Mouse (Mus musculus) liver, postnatal 0 days (tissue): ENCODE measurements around the gene Btbd8. TPM values are rescaled to one million over a fixed set of nuclear protein-coding genes. Genes with fewer than 3 reads are reported as not detected.

Experiments used
- ATAC-seq: fragments of 200-750 bp; cut with Nextera tagmentation; 2 replicates; pipeline ENCODE4 v1.8.0; 2017; ENCODE audit warnings: mild to moderate bottlenecking, moderate library complexity
- DNase-seq: peaks from one replicate; pipeline ENCODE4 v3.0.0-alpha.2; 2016
- H3K27ac ChIP-seq: fragments of 300-500 bp; sonication (generic); 2 replicates; pipeline ENCODE4 v1.5.1; 2014; ENCODE audit warnings: antibody characterized with exemption, moderate library complexity, mild to moderate bottlenecking, low read depth
- H3K27me3 ChIP-seq: fragments of 300-500 bp; sonication (generic); 2 replicates; pipeline ENCODE4 v1.6.1; 2014; ENCODE audit warnings: low read length, control low read depth, mixed read lengths; ENCODE audit not compliant: insufficient read depth
- H3K36me3 ChIP-seq: fragments of 300-500 bp; sonication (generic); replicated peaks from 2 replicates; pipeline ENCODE4 v1.6.1; 2014; ENCODE audit warnings: mild to moderate bottlenecking, control low read depth, low read length, moderate library complexity, mixed read lengths; ENCODE audit not compliant: insufficient read depth
- H3K4me1 ChIP-seq: fragments of 300-500 bp; sonication (generic); 2 replicates; pipeline ENCODE4 v1.6.1; 2014; ENCODE audit warnings: antibody characterized with exemption, mild to moderate bottlenecking, control low read depth; ENCODE audit not compliant: insufficient read depth
- H3K4me2 ChIP-seq: fragments of 300-500 bp; sonication (generic); 2 replicates; pipeline ENCODE4 v1.6.1; 2014; ENCODE audit warnings: low read depth, mild to moderate bottlenecking, low read length, moderate library complexity, mixed read lengths
- H3K4me3 ChIP-seq: fragments of 300-500 bp; sonication (generic); 2 replicates; pipeline ENCODE4 v1.5.1; 2014; ENCODE audit warnings: low read depth, low read length
- H3K9ac ChIP-seq: fragments of 300-500 bp; sonication (generic); replicated peaks from 2 replicates; pipeline ENCODE4 v1.6.1; 2014; ENCODE audit warnings: mild to moderate bottlenecking, moderate library complexity
- H3K9me3 ChIP-seq: fragments of 300-500 bp; sonication (generic); 2 replicates; pipeline ENCODE4 v1.6.1; 2016; ENCODE audit warnings: mild to moderate bottlenecking, control low read depth, low read length, mixed read lengths
- CTCF ChIP-seq: sonication (generic); IDR thresholded peaks from 2 replicates; pipeline ENCODE4 v1.5.1; 2016; ENCODE audit warnings: antibody characterized with exemption, low read depth
- EP300 ChIP-seq: IDR thresholded peaks from 2 replicates; pipeline ENCODE4 v1.6.1; 2016; ENCODE audit warnings: antibody characterized with exemption, low read depth, mild to moderate bottlenecking
- WGBS: fragments of 180-500 bp; shearing (Covaris S2); extraction: QIAGEN DNeasy Blood & Tissue Kit; methylation state at CpG from one replicate; pipeline ENCODE4 v1.1.7; 2014; ENCODE audit not compliant: insufficient replicate concordance; 5-methylcytosine and 5-hydroxymethylcytosine counted together
- polyA plus RNA-seq: library from polyadenylated mRNA; unstranded; fragments of >200 nt; fragmentation: Nextera tagmentation; extraction: Ambion mirVana; gene quantifications from 2 replicates; pipeline ENCODE4 v1.2.1, GENCODE M21; 2015

Gene Btbd8
- polyA plus RNA-seq, 1 experiment from 2014 or later = 1.5 TPM

GRCm38 (mm10) chr5:107545927-107546326, 108.1 kb downstream of the Btbd8 start:
- Histone ChIP-seq H3K36me3 (0 out of 2 replicates have a peak, but pooled peaks cover 3% of the 10 kb centered on the region), H3K4me1 (peaks cover 4% of the 10 kb centered on the region), H3K9me3 (no peaks in the 10 kb centered on the region), H3K4me3 (no peak overlapping the region), H3K27ac (no peak overlapping the region), H3K27me3 (no peaks in the 10 kb centered on the region), H3K9ac (no peak overlapping the region), H3K4me2 (no peak overlapping the region)
- DNase-seq = no peak
- ATAC-seq = no peak
- no peak for TF ChIP-seq CTCF
- WGBS = 43% methylated on average over 4 of the region's 4 CpGs

DNA sequence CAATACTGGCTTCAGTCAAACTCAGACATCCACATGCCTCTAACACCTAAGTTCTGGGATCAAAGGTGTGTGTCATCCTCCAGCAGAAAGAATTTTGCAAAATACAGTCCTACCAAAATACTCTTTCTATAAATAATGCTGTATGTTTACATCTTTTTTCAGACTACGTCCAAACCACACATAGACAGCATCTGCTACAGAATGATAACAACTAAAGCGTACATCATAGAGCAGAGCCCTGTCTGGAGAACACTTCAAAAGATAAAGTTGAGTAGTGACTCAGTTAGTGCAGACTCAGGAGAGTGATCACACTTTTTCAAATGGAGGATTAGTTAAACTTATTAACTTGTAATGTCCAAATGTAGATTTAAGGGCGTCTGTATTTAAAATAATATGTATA, 110.2 kb downstream of the Btbd8 start:
- no peak overlapping the region for H3K9ac ChIP-seq

DNA sequence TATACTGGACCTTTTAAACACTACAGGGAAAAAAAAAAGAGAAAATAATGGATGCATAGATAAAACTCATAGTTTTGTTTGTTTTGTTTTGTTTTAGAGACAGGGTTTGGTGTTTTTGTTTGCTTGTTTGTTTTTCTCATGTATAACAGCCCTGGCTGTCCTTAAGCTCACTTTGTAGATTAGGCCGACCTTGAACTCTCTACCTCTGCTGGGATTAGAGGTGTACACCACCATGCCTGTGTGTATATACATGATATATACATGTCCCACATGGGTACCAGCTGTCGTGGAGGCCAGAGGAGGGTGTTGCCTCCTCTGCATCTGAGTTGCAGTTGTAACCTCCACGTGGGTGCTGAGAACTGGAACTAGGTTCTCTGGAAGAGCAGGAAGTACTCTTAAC, 110.6 kb downstream of the Btbd8 start:
- H3K27ac ChIP-seq = peak overlapping the region; percentile 57; the same call in 1 of the 2 replicates
- no peak overlapping the region for H3K9ac ChIP-seq

More for the DNA sequence above, 110.2 kb downstream of the Btbd8 start:
- no peak for DNase-seq
- 57% methylated on average over 3 of the region's 3 CpGs for WGBS
- no peak overlapping the region for H3K4me3 ChIP-seq
- H3K4me2 ChIP-seq = no peak overlapping the region
- H3K4me1 ChIP-seq = peaks cover 4% of the 10 kb centered on the region
- H3K27ac ChIP-seq = peak overlapping the region; percentile 60; the same call in 1 of the 2 replicates
- no peaks in the 10 kb centered on the region for H3K9me3 ChIP-seq
- TF ChIP-seq EP300 (peak; percentile 98), CTCF (no peak)
- H3K36me3 ChIP-seq = peaks cover 5% of the 10 kb centered on the region; the same call in 1 of the 2 replicates
- no peaks in the 10 kb centered on the region for H3K27me3 ChIP-seq
- peak; percentile 100 for ATAC-seq

GRCm38 (mm10) chr5:107554336-107554735, 116.5 kb downstream of the Btbd8 start:
- no peak for DNase-seq
- TF ChIP-seq CTCF (no peak), EP300 (no peak)
- 67% methylated on average over 5 of the region's 5 CpGs for WGBS

More for the DNA sequence above, 110.6 kb downstream of the Btbd8 start:
- DNase-seq (no peak), ATAC-seq (peak; percentile 48; the same call in 1 of the 2 replicates)
- H3K4me1 ChIP-seq = peaks cover 4% of the 10 kb centered on the region
- H3K36me3 ChIP-seq = peaks cover 6% of the 10 kb centered on the region; the same call in 1 of the 2 replicates
- 73% methylated on average over 3 of the region's 3 CpGs for WGBS
- H3K4me3 ChIP-seq = no peak overlapping the region
- TF ChIP-seq CTCF (no peak), EP300 (no peak)
- no peaks in the 10 kb centered on the region for H3K9me3 ChIP-seq
- H3K4me2 ChIP-seq = no peak overlapping the region
- H3K27me3 ChIP-seq = no peaks in the 10 kb centered on the region

DNA sequence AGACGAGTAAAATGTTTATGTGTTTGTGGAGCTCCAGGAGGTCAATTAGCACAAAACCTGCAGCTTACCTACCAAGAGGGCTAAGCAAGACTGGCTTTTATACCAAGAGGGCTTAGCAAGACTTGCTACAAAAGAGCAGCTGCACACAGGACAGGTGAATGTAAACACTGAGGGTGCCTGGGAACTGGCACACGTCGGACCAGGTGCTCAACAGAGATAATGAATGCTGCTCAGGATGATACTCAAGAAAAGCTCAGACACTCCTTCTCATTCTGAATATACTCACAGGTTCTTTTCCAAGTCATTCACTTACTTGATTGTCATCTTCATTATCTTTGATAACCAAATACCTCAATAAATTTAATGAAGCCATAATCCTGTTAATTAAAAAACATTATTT, 119.2 kb downstream of the Btbd8 start:
- Histone ChIP-seq H3K27me3 (no peaks in the 10 kb centered on the region), H3K36me3 (peaks cover 9% of the 10 kb centered on the region), H3K9me3 (no peaks in the 10 kb centered on the region), H3K9ac (no peak overlapping the region), H3K27ac (no peak overlapping the region), H3K4me2 (no peak overlapping the region), H3K4me3 (no peak overlapping the region), H3K4me1 (no peaks in the 10 kb centered on the region)
- ATAC-seq (peak; percentile 64), DNase-seq (no peak)
- peak; percentile 74; the same call in 1 of the 2 replicates for TF ChIP-seq EP300
- TF ChIP-seq CTCF = no peak
- WGBS = 62% methylated on average over 3 of the region's 3 CpGs

More at GRCm38 (mm10) chr5:107554336-107554735, 116.5 kb downstream of the Btbd8 start:
- peaks cover 3% of the 10 kb centered on the region for H3K36me3 ChIP-seq
- H3K4me1 ChIP-seq = no peaks in the 10 kb centered on the region
- no peak for ATAC-seq
- no peaks in the 10 kb centered on the region for H3K27me3 ChIP-seq
- no peak overlapping the region for H3K9ac ChIP-seq
- H3K27ac ChIP-seq = no peak overlapping the region
- no peaks in the 10 kb centered on the region for H3K9me3 ChIP-seq
- no peak overlapping the region for H3K4me2 ChIP-seq
- no peak overlapping the region for H3K4me3 ChIP-seq

Other genes with a start within 250 kb of the Btbd8 start
- gene Tgfbr3, start 148.4 kb upstream of the Btbd8 start, polyA plus RNA-seq = 3.8 and 4.4 TPM in 2 replicates
- gene Brdt, start 106.8 kb upstream of the Btbd8 start, polyA plus RNA-seq = 0.29 and 0.44 TPM in 2 replicates
- gene Ephx4, start 35.3 kb upstream of the Btbd8 start, polyA plus RNA-seq = 0.08 and 0.28 TPM in 2 replicates
- gene Lpcat2b, start 6.4 kb upstream of the Btbd8 start, polyA plus RNA-seq = not detected in 2 replicates
- gene Gm42669, start 69.6 kb downstream of the Btbd8 start, polyA plus RNA-seq = 0.04 TPM in 1 of 2 replicates, not detected in the other
- gene 1700028K03Rik, start 96.7 kb downstream of the Btbd8 start, polyA plus RNA-seq = 0.09 and 0.12 TPM in 2 replicates
- gene Rpap2, start 159.4 kb downstream of the Btbd8 start, polyA plus RNA-seq = 5.4 and 5.5 TPM in 2 replicates
- gene Glmn, start 159.9 kb downstream of the Btbd8 start, polyA plus RNA-seq = 5.9 and 6.9 TPM in 2 replicates